Mouse (Mus musculus) ES-Bruce4 (cell line): ENCODE measurements at regions not wholly inside any gene's neighbourhood (a gene's known extent, or its start where the extent isn't known, plus 50 kb on each side); places are given as distances from the start of the nearest gene placed in this dataset.

Experiments
- H3K27ac ChIP-seq: 2 replicates; pipeline ENCODE4 v1.5.1; 2012; ENCODE audit warnings: low read length, inconsistent platforms; ENCODE audit not compliant: insufficient read depth
- H3K27me3 ChIP-seq: 2 replicates; pipeline ENCODE4 v1.6.1; 2012; ENCODE audit warnings: mild to moderate bottlenecking, low read length, inconsistent platforms; ENCODE audit not compliant: control insufficient read depth, poor library complexity, insufficient read depth, severe bottlenecking
- H3K36me3 ChIP-seq: 2 replicates; pipeline ENCODE4 v1.6.1; 2012; ENCODE audit warnings: inconsistent platforms, mild to moderate bottlenecking, low read length, moderate library complexity; ENCODE audit not compliant: control insufficient read depth, poor library complexity, insufficient read depth, severe bottlenecking
- H3K4me1 ChIP-seq: one replicate; pipeline ENCODE4 v1.8.1; 2011; ENCODE audit warnings: low read length; ENCODE audit not compliant: control insufficient read depth, insufficient read depth
- H3K4me3 ChIP-seq: 2 replicates; pipeline ENCODE4 v1.5.1; 2011; ENCODE audit warnings: low read depth, mild to moderate bottlenecking, low read length
- H3K9ac ChIP-seq: 2 replicates; pipeline ENCODE4 v1.6.1; 2012; ENCODE audit warnings: low read depth, mild to moderate bottlenecking, inconsistent platforms; ENCODE audit not compliant: poor library complexity, severe bottlenecking
- H3K9me3 ChIP-seq: replicated peaks from 2 replicates; pipeline ENCODE4 v1.6.1; 2012; ENCODE audit warnings: mild to moderate bottlenecking, low read length, inconsistent platforms; ENCODE audit not compliant: control insufficient read depth, poor library complexity, insufficient read depth, severe bottlenecking
- CTCF ChIP-seq: IDR thresholded peaks from one replicate; pipeline ENCODE4 v1.8.1; 2011; ENCODE audit warnings: low read depth, low read length
- EP300 ChIP-seq: IDR thresholded peaks from 2 replicates; pipeline ENCODE4 v1.6.1; 2011; ENCODE audit warnings: low read depth, low read length; ENCODE audit not compliant: insufficient read depth
- POLR2A ChIP-seq: IDR thresholded peaks from one replicate; pipeline ENCODE4 v1.8.1; 2011; ENCODE audit warnings: low read length; ENCODE audit not compliant: insufficient read depth

DNA sequence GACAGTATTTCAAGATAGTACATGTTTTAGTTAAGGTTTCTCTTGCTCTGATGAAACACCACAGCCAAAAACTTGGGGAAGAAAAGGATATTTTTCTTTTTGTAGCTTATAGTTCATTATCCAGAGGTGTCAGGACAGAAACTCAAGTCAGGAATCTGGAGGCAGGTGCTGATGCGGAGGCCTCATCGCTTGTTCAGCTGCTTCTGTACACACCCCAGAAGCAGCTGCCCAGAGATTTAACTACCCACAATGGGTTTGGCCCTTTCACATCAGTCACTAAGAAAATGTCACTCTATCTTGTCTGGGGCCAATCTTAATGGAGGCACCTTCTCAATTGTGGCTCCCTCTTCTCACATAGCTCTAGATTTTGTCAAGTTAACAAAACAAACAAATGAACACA lies 996.4 kb upstream of the Slit2 start:
- TF ChIP-seq POLR2A: no peak
- no peak for TF ChIP-seq EP300
- TF ChIP-seq CTCF: no peak
- no peaks in the 10 kb centered on the region for H3K9me3 ChIP-seq
- H3K27ac ChIP-seq: no peak overlapping the region
- no peaks in the 10 kb centered on the region for H3K4me1 ChIP-seq
- H3K4me3 ChIP-seq: no peak overlapping the region
- H3K27me3 ChIP-seq: no peaks in the 10 kb centered on the region
- H3K9ac ChIP-seq: no peak overlapping the region
- H3K36me3 ChIP-seq: no peaks in the 10 kb centered on the region

GRCm38 (mm10) chr5:46980326-46980725 lies 1002.6 kb upstream of the Slit2 start:
- no peaks in the 10 kb centered on the region for H3K27me3 ChIP-seq
- H3K4me1 ChIP-seq: no peaks in the 10 kb centered on the region
- no peaks in the 10 kb centered on the region for H3K9me3 ChIP-seq
- TF ChIP-seq CTCF (no peak), POLR2A (no peak), EP300 (no peak)
- no peaks in the 10 kb centered on the region for H3K36me3 ChIP-seq
- no peak overlapping the region for H3K9ac ChIP-seq
- no peak overlapping the region for H3K4me3 ChIP-seq
- H3K27ac ChIP-seq: no peak overlapping the region

- Histone ChIP-seq H3K27ac (no peak overlapping the region), H3K9ac (no peak overlapping the region)
- TF ChIP-seq POLR2A (no peak), EP300 (no peak)
These were observed 1014.0 kb upstream of the Slit2 start for GRCm38 (mm10) chr5:46968870-46969436.

DNA sequence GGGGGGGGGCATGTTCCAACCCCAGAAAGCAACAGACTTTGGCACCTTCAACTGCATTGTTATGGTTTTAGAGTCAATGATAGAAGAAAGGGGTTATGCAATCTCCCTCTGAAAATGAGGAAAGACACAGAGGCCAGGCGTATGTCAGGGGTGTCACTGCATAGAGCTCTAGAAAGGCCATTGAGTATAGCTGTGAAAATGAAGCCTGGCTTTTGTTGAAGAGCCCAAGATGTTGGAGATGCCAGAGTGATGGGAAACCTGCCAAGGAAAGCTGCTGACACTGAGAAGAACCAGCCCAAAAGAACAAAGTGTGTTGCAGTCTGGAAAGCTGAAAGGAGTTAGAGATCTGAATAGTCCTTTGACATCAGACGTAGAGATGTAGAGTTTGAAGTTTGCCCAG lies 1022.2 kb upstream of the Slit2 start:
- Histone ChIP-seq H3K4me3 (no peak overlapping the region), H3K27ac (no peak overlapping the region), H3K4me1 (no peaks in the 10 kb centered on the region), H3K36me3 (no peaks in the 10 kb centered on the region), H3K27me3 (no peaks in the 10 kb centered on the region), H3K9ac (no peak overlapping the region), H3K9me3 (no peaks in the 10 kb centered on the region)
- TF ChIP-seq POLR2A (no peak), EP300 (no peak), CTCF (no peak)

More at GRCm38 (mm10) chr5:46968870-46969436, 1014.0 kb upstream of the Slit2 start:
- no peaks in the 10 kb centered on the region for H3K4me1 ChIP-seq
- H3K4me3 ChIP-seq: no peak overlapping the region
- H3K9me3 ChIP-seq: no peaks in the 10 kb centered on the region
- H3K36me3 ChIP-seq: no peaks in the 10 kb centered on the region
- no peaks in the 10 kb centered on the region for H3K27me3 ChIP-seq

GRCm38 (mm10) chr5:46926324-46926723 lies 1056.6 kb upstream of the Slit2 start:
- Histone ChIP-seq H3K27me3 (no peaks in the 10 kb centered on the region), H3K27ac (no peak overlapping the region), H3K4me1 (no peaks in the 10 kb centered on the region), H3K9ac (no peak overlapping the region), H3K9me3 (no peaks in the 10 kb centered on the region), H3K4me3 (no peak overlapping the region), H3K36me3 (no peaks in the 10 kb centered on the region)
- TF ChIP-seq POLR2A (no peak), EP300 (no peak), CTCF (no peak)

DNA sequence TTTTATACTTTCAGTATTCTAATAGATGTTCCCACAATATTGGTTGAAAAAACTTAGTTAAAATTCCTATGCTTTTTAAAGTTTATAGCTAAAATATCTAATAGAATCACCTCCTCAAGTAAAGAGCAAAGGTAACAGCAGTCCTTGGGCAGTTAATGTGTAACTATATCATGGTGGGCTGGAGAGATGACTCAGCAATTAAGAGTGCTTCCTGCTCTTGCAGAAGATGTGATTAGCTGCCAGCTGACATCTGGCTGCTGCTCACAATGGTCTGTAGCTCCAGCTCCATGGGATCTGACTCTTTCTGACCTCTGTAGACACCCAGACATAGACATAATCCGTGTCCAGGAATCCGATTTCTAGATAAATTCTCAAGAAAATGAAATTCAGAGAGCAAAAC lies 1044.5 kb upstream of the Lcorl start:
- Histone ChIP-seq H3K9me3 (no peaks in the 10 kb centered on the region), H3K4me3 (no peak overlapping the region), H3K9ac (no peak overlapping the region), H3K27me3 (no peaks in the 10 kb centered on the region), H3K4me1 (no peaks in the 10 kb centered on the region), H3K36me3 (no peaks in the 10 kb centered on the region), H3K27ac (no peak overlapping the region)
- TF ChIP-seq POLR2A (no peak), CTCF (no peak)
